In genomic region chr11:97793165-97793564, GRCm38 (mm10) we compare ENCODE assay signal across 1 mouse cellular context.
TF ChIP-seq lines count a peak whose summit lies in the region.

No protein-coding gene starts in this region.

TF ChIP-seq in CH12.LX, 34 proteins besides CTCF, POLR2A, EP300 and RAD21 (continued from another document):
- TF ChIP-seq IRF4 (IDR thresholded peaks at IDR 0.05; ENCODE audit: low read depth, low read length) (no peak), ZC3H11A (IDR thresholded peaks at IDR 0.05; ENCODE audit: low read depth, low read length) (0 out of 2 replicates have a peak, but pooled peaks have one; percentile 16), MAZ (IDR thresholded peaks at IDR 0.05; ENCODE audit: low read depth, low read length) (no peak), GABPA (IDR thresholded peaks at IDR 0.05; ENCODE audit: insufficient replicate concordance, low read depth, low read length) (no peak), ETS1 (conservative IDR thresholded peaks at IDR 0.05; ENCODE audit: low read depth, low read length) (no peak)
